Mouse (Mus musculus): ENCODE measurements around the gene Lgr5. TPM values are rescaled to one million over a fixed set of nuclear protein-coding genes. Genes with fewer than 3 reads are reported as not detected.

Gene Lgr5
- polyA plus RNA-seq, 1 experiment from 2014 or later, result 8.7 TPM

- ATAC-seq (replicated peaks; ENCODE audit: low FRiP score, low TSS enrichment, low read depth) (no peak), DNase-seq (ENCODE audit: low spot score) (no peak)
- H3K4me2 ChIP-seq (ENCODE audit: low read length), result no peak overlapping the region
- H3K9me3 ChIP-seq (ENCODE audit: control insufficient read depth, low read length), result no peaks in the 10 kb centered on the region
- no peak overlapping the region for H3K9ac ChIP-seq (ENCODE audit: low read length)
- no peaks in the 10 kb centered on the region for H3K36me3 ChIP-seq (ENCODE audit: control insufficient read depth, insufficient read depth, low read length)
- no peak overlapping the region for H3K4me3 ChIP-seq (ENCODE audit: low read depth, low read length)
- no peaks in the 10 kb centered on the region for H3K4me1 ChIP-seq (replicated peaks; ENCODE audit: control insufficient read depth, insufficient read depth, low read length)
- WGBS, result 27% methylated on average over 6 of the region's 6 CpGs
- no peak overlapping the region for H3K27ac ChIP-seq (ENCODE audit: low read depth)
- H3K27me3 ChIP-seq (replicated peaks; ENCODE audit: control insufficient read depth, insufficient read depth, low read length), result no peaks in the 10 kb centered on the region
Observed at GRCm38 (mm10) chr10:115457368-115458021, 130.1 kb downstream of the Lgr5 start.

- no peaks in the 10 kb centered on the region for H3K9me3 ChIP-seq (ENCODE audit: control insufficient read depth, low read length)
- DNase-seq (ENCODE audit: low spot score) (no peak), ATAC-seq (replicated peaks; ENCODE audit: low FRiP score, low TSS enrichment, low read depth) (no peak)
- no peak overlapping the region for H3K27ac ChIP-seq (ENCODE audit: low read depth)
- H3K4me3 ChIP-seq (ENCODE audit: low read depth, low read length), result no peak overlapping the region
- 88% methylated on average over 13 of the region's 13 CpGs for WGBS
- H3K4me2 ChIP-seq (ENCODE audit: low read length), result no peak overlapping the region
- no peaks in the 10 kb centered on the region for H3K4me1 ChIP-seq (replicated peaks; ENCODE audit: control insufficient read depth, insufficient read depth, low read length)
- no peaks in the 10 kb centered on the region for H3K27me3 ChIP-seq (replicated peaks; ENCODE audit: control insufficient read depth, insufficient read depth, low read length)
- no peaks in the 10 kb centered on the region for H3K36me3 ChIP-seq (ENCODE audit: control insufficient read depth, insufficient read depth, low read length)
- H3K9ac ChIP-seq (ENCODE audit: low read length), result no peak overlapping the region
Observed at GRCm38 (mm10) chr10:115448614-115449013, 139.0 kb downstream of the Lgr5 start.

GRCm38 (mm10) chr10:115437286-115437685, 150.3 kb downstream of the Lgr5 start:
- Histone ChIP-seq H3K9me3 (ENCODE audit: control insufficient read depth, low read length) (no peaks in the 10 kb centered on the region), H3K4me2 (ENCODE audit: low read length) (no peak overlapping the region), H3K4me3 (ENCODE audit: low read depth, low read length) (no peak overlapping the region), H3K4me1 (replicated peaks; ENCODE audit: control insufficient read depth, insufficient read depth, low read length) (no peaks in the 10 kb centered on the region), H3K9ac (ENCODE audit: low read length) (no peak overlapping the region), H3K27ac (ENCODE audit: low read depth) (no peak overlapping the region), H3K27me3 (replicated peaks; ENCODE audit: control insufficient read depth, insufficient read depth, low read length) (no peaks in the 10 kb centered on the region), H3K36me3 (ENCODE audit: control insufficient read depth, insufficient read depth, low read length) (peaks cover 25% of the 10 kb centered on the region)
- WGBS, result 88% methylated on average over 4 of the region's 4 CpGs
- ATAC-seq (replicated peaks; ENCODE audit: low FRiP score, low TSS enrichment, low read depth) (no peak), DNase-seq (ENCODE audit: low spot score) (no peak)

GRCm38 (mm10) chr10:115425351-115425750, 162.2 kb downstream of the Lgr5 start:
- WGBS, result 81% methylated on average over 2 of the region's 2 CpGs
- no peak for ATAC-seq (replicated peaks; ENCODE audit: low FRiP score, low TSS enrichment, low read depth)
- H3K27ac ChIP-seq (ENCODE audit: low read depth), result no peak overlapping the region
- H3K4me1 ChIP-seq (replicated peaks; ENCODE audit: control insufficient read depth, insufficient read depth, low read length), result no peaks in the 10 kb centered on the region
- no peak for DNase-seq (ENCODE audit: low spot score)
- H3K9ac ChIP-seq (ENCODE audit: low read length), result no peak overlapping the region
- H3K27me3 ChIP-seq (replicated peaks; ENCODE audit: control insufficient read depth, insufficient read depth, low read length), result no peaks in the 10 kb centered on the region
- peaks cover 86% of the 10 kb centered on the region for H3K36me3 ChIP-seq (ENCODE audit: control insufficient read depth, insufficient read depth, low read length)
- no peak overlapping the region for H3K4me2 ChIP-seq (ENCODE audit: low read length)
- H3K9me3 ChIP-seq (ENCODE audit: control insufficient read depth, low read length), result no peaks in the 10 kb centered on the region
- no peak overlapping the region for H3K4me3 ChIP-seq (ENCODE audit: low read depth, low read length)

GRCm38 (mm10) chr10:115421976-115422375, 165.6 kb downstream of the Lgr5 start:
- no peak for ATAC-seq (replicated peaks; ENCODE audit: low FRiP score, low TSS enrichment, low read depth)
- WGBS, result 91% methylated on average over 4 of the region's 4 CpGs

GRCm38 (mm10) chr10:115414056-115414455, 173.5 kb downstream of the Lgr5 start:
- Histone ChIP-seq H3K4me3 (ENCODE audit: low read depth, low read length) (no peak overlapping the region), H3K4me2 (ENCODE audit: low read length) (no peak overlapping the region), H3K36me3 (ENCODE audit: control insufficient read depth, insufficient read depth, low read length) (peaks cover 94% of the 10 kb centered on the region), H3K9ac (ENCODE audit: low read length) (no peak overlapping the region), H3K4me1 (replicated peaks; ENCODE audit: control insufficient read depth, insufficient read depth, low read length) (no peaks in the 10 kb centered on the region), H3K27ac (ENCODE audit: low read depth) (no peak overlapping the region), H3K9me3 (ENCODE audit: control insufficient read depth, low read length) (no peaks in the 10 kb centered on the region), H3K27me3 (replicated peaks; ENCODE audit: control insufficient read depth, insufficient read depth, low read length) (no peaks in the 10 kb centered on the region)
- ATAC-seq (replicated peaks; ENCODE audit: low FRiP score, low TSS enrichment, low read depth) (no peak), DNase-seq (ENCODE audit: low spot score) (no peak)
- 87% methylated on average over 3 of the region's 3 CpGs for WGBS

More at GRCm38 (mm10) chr10:115421976-115422375, 165.6 kb downstream of the Lgr5 start:
- Histone ChIP-seq H3K27me3 (replicated peaks; ENCODE audit: control insufficient read depth, insufficient read depth, low read length) (no peaks in the 10 kb centered on the region), H3K9ac (ENCODE audit: low read length) (no peak overlapping the region), H3K4me3 (ENCODE audit: low read depth, low read length) (no peak overlapping the region), H3K9me3 (ENCODE audit: control insufficient read depth, low read length) (no peaks in the 10 kb centered on the region), H3K4me1 (replicated peaks; ENCODE audit: control insufficient read depth, insufficient read depth, low read length) (no peaks in the 10 kb centered on the region), H3K4me2 (ENCODE audit: low read length) (no peak overlapping the region), H3K36me3 (ENCODE audit: control insufficient read depth, insufficient read depth, low read length) (peaks cover 85% of the 10 kb centered on the region), H3K27ac (ENCODE audit: low read depth) (no peak overlapping the region)
- DNase-seq (ENCODE audit: low spot score), result no peak

GRCm38 (mm10) chr10:115413496-115413895, 174.1 kb downstream of the Lgr5 start:
- Histone ChIP-seq H3K9me3 (ENCODE audit: control insufficient read depth, low read length) (no peaks in the 10 kb centered on the region), H3K27me3 (replicated peaks; ENCODE audit: control insufficient read depth, insufficient read depth, low read length) (no peaks in the 10 kb centered on the region), H3K4me2 (ENCODE audit: low read length) (no peak overlapping the region), H3K27ac (ENCODE audit: low read depth) (no peak overlapping the region), H3K4me1 (replicated peaks; ENCODE audit: control insufficient read depth, insufficient read depth, low read length) (no peaks in the 10 kb centered on the region), H3K36me3 (ENCODE audit: control insufficient read depth, insufficient read depth, low read length) (peaks cover 93% of the 10 kb centered on the region), H3K9ac (ENCODE audit: low read length) (no peak overlapping the region), H3K4me3 (ENCODE audit: low read depth, low read length) (no peak overlapping the region)
- ATAC-seq (replicated peaks; ENCODE audit: low FRiP score, low TSS enrichment, low read depth), result no peak
- no peak for DNase-seq (ENCODE audit: low spot score)
- WGBS, result 96% methylated on average over 2 of the region's 2 CpGs

- no peaks in the 10 kb centered on the region for H3K4me1 ChIP-seq (replicated peaks; ENCODE audit: control insufficient read depth, insufficient read depth, low read length)
- peaks cover 84% of the 10 kb centered on the region for H3K36me3 ChIP-seq (ENCODE audit: control insufficient read depth, insufficient read depth, low read length)
- 71% methylated on average over 6 of the region's 6 CpGs for WGBS
- no peaks in the 10 kb centered on the region for H3K27me3 ChIP-seq (replicated peaks; ENCODE audit: control insufficient read depth, insufficient read depth, low read length)
- H3K4me2 ChIP-seq (ENCODE audit: low read length), result no peak overlapping the region
- no peaks in the 10 kb centered on the region for H3K9me3 ChIP-seq (ENCODE audit: control insufficient read depth, low read length)
- H3K27ac ChIP-seq (ENCODE audit: low read depth), result no peak overlapping the region
- no peak overlapping the region for H3K4me3 ChIP-seq (ENCODE audit: low read depth, low read length)
- H3K9ac ChIP-seq (ENCODE audit: low read length), result no peak overlapping the region
- ATAC-seq (replicated peaks; ENCODE audit: low FRiP score, low TSS enrichment, low read depth) (no peak), DNase-seq (ENCODE audit: low spot score) (peak; percentile 78)
Observed at GRCm38 (mm10) chr10:115406393-115406792, 181.2 kb downstream of the Lgr5 start.

Data from intestine, embryonic 14.5 days (tissue).